Mouse (Mus musculus): ENCODE results near the gene Hnrnpll.
"Not testable (repeated sequence)": the region's sequence is repeated elsewhere in the genome, so short reads cannot be mapped to it uniquely, and the experiment has no call there.

Hnrnpll gene

GRCm38 (mm10) chr17:80058501-80058900 is 3.6 kb downstream of the Hnrnpll start:
- DNase-seq: no peak

- peak; percentile 24 for DNase-seq
Observed at GRCm38 (mm10) chr17:80053931-80054734, 8.0 kb downstream of the Hnrnpll start.

GRCm38 (mm10) chr17:80051682-80052081 is 10.5 kb downstream of the Hnrnpll start:
- DNase-seq: no peak

GRCm38 (mm10) chr17:80049300-80049699 is 12.8 kb downstream of the Hnrnpll start:
- DNase-seq: not testable (repeated sequence)

GRCm38 (mm10) chr17:80048230-80048629 is 13.9 kb downstream of the Hnrnpll start:
- peak; percentile 72 for DNase-seq

GRCm38 (mm10) chr17:80041739-80042138 is 20.4 kb downstream of the Hnrnpll start:
- no peak for DNase-seq

GRCm38 (mm10) chr17:80028675-80029074 is 33.5 kb downstream of the Hnrnpll start:
- DNase-seq: no peak

- no peak for DNase-seq
Observed at GRCm38 (mm10) chr17:80026189-80026936, 35.8 kb downstream of the Hnrnpll start.

- DNase-seq: peak; percentile 20
Observed at GRCm38 (mm10) chr17:80022090-80022489, 40.0 kb downstream of the Hnrnpll start.

GRCm38 (mm10) chr17:80020495-80020894 is 41.6 kb downstream of the Hnrnpll start:
- no peak for DNase-seq

GRCm38 (mm10) chr17:80018976-80019541 is 43.1 kb downstream of the Hnrnpll start:
- DNase-seq: no peak

- DNase-seq: no peak
Observed at GRCm38 (mm10) chr17:80018239-80018975, 43.7 kb downstream of the Hnrnpll start.

GRCm38 (mm10) chr17:80017389-80017788 is 44.7 kb downstream of the Hnrnpll start:
- DNase-seq: peak; percentile 59

- DNase-seq: not testable (repeated sequence)
Observed at GRCm38 (mm10) chr17:80016400-80016799, 45.7 kb downstream of the Hnrnpll start.

- no peak for DNase-seq
Observed at GRCm38 (mm10) chr17:80014361-80014809, 47.7 kb downstream of the Hnrnpll start.

GRCm38 (mm10) chr17:80009926-80010325 is 52.2 kb downstream of the Hnrnpll start:
- no peak for DNase-seq

- DNase-seq: peak; percentile 16
Observed at GRCm38 (mm10) chr17:80008847-80009246, 53.3 kb downstream of the Hnrnpll start.

GRCm38 (mm10) chr17:80004345-80005239 is 57.5 kb downstream of the Hnrnpll start:
- peak; percentile 21 for DNase-seq

GRCm38 (mm10) chr17:80003851-80004250 is 58.3 kb downstream of the Hnrnpll start:
- not testable (repeated sequence) for DNase-seq

- DNase-seq: no peak
Observed at GRCm38 (mm10) chr17:80002385-80002852, 59.7 kb downstream of the Hnrnpll start.

GRCm38 (mm10) chr17:79999631-80000030 is 62.5 kb downstream of the Hnrnpll start:
- no peak for DNase-seq

- no peak for DNase-seq
Observed at GRCm38 (mm10) chr17:79998986-79999385, 63.1 kb downstream of the Hnrnpll start.
